Mouse (Mus musculus) stomach, embryonic 15.5 days (tissue): ENCODE measurements at regions not wholly inside any gene's neighbourhood (a gene's known extent, or its start where the extent isn't known, plus 50 kb on each side); places are given as distances from the start of the nearest gene placed in this dataset.
A peak's percentile ranks its signal among the peaks of the same experiment; 100 is the strongest.

ENCODE experiments used
- ATAC-seq: fragments of 200-750 bp; cut with Nextera tagmentation; 2 replicates; pipeline ENCODE4 v1.8.0; 2017; ENCODE audit warnings: low read depth, moderate number of reproducible peaks, moderate TSS enrichment; ENCODE audit not compliant: insufficient read depth, low FRiP score
- H3K27ac ChIP-seq: fragments of 300-500 bp; sonication (generic); 2 replicates; pipeline ENCODE4 v1.5.1; 2015; ENCODE audit warnings: mild to moderate bottlenecking, inconsistent platforms
- H3K27me3 ChIP-seq: fragments of 300-500 bp; sonication (generic); replicated peaks from 2 replicates; pipeline ENCODE4 v1.6.1; 2015; ENCODE audit warnings: inconsistent platforms
- H3K36me3 ChIP-seq: fragments of 300-500 bp; sonication (generic); 2 replicates; pipeline ENCODE4 v1.6.1; 2015; ENCODE audit warnings: inconsistent platforms
- H3K4me1 ChIP-seq: fragments of 300-500 bp; sonication (generic); 2 replicates; pipeline ENCODE4 v1.6.1; 2015; ENCODE audit warnings: inconsistent platforms
- H3K4me2 ChIP-seq: fragments of 300-500 bp; sonication (generic); 2 replicates; pipeline ENCODE4 v1.6.1; 2015; ENCODE audit warnings: mild to moderate bottlenecking, inconsistent platforms
- H3K4me3 ChIP-seq: fragments of 300-500 bp; sonication (generic); replicated peaks from 2 replicates; pipeline ENCODE4 v1.5.1; 2015; ENCODE audit warnings: inconsistent platforms
- H3K9ac ChIP-seq: fragments of 300-500 bp; sonication (generic); 2 replicates; pipeline ENCODE4 v1.6.1; 2015; ENCODE audit warnings: inconsistent platforms
- H3K9me3 ChIP-seq: fragments of 300-500 bp; sonication (generic); 2 replicates; pipeline ENCODE4 v1.6.1; 2016; ENCODE audit warnings: inconsistent platforms
- WGBS: fragments of 180-500 bp; shearing (Covaris S2); methylation state at CpG from one replicate; pipeline ENCODE4 v1.1.7; 2015; 5-methylcytosine and 5-hydroxymethylcytosine counted together

DNA sequence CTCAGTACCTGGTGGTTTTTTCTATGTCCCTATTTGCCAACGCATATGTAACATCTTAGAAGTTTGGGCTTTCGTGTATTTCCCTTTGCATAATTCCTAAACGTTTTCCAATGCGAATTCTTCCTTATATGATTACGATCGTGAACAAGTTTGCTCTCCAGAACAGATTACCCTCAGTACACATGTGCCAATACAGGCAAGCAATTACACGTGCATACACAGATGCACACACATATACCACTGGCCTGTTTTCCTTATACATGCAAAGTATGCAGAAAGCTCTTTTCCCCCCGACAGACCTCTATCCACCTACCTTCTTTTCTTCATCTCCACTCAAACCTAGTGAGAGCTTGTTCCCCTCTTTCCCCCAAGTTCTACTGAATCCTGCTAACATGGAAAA is 144.1 kb downstream of the Csl start:
- no peak overlapping the region for H3K4me2 ChIP-seq
- H3K36me3 ChIP-seq, result no peaks in the 10 kb centered on the region
- H3K4me3 ChIP-seq, result no peak overlapping the region
- H3K27ac ChIP-seq, result no peak overlapping the region
- H3K9me3 ChIP-seq, result no peaks in the 10 kb centered on the region
- no peaks in the 10 kb centered on the region for H3K27me3 ChIP-seq
- ATAC-seq, result no peak
- 75% methylated on average over 8 of the region's 8 CpGs for WGBS
- H3K4me1 ChIP-seq, result no peaks in the 10 kb centered on the region
- H3K9ac ChIP-seq, result no peak overlapping the region

DNA sequence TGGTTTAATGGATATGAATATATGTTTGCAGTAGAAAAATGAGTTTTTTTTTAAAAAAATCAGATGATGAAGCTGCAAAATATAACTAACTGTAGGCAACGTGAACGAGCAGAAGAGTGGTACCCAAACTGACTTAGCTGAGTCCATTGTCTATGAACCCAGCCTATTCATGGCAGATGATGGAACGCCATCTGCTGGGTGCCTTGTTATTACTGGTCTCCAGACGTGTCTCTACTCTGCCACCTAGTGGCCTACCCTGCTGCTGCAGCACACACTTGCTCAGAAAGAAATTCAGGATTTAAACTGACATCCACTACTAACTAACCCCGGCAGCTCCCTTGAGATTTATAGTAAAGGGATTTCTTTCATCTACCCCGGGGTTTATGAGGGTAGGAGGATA is 143.7 kb downstream of the Csl start:
- H3K4me2 ChIP-seq, result no peak overlapping the region
- no peak overlapping the region for H3K27ac ChIP-seq
- no peaks in the 10 kb centered on the region for H3K4me1 ChIP-seq
- H3K4me3 ChIP-seq, result no peak overlapping the region
- H3K36me3 ChIP-seq, result no peaks in the 10 kb centered on the region
- no peak overlapping the region for H3K9ac ChIP-seq
- 15% methylated on average over 6 of the region's 6 CpGs for WGBS
- H3K9me3 ChIP-seq, result no peaks in the 10 kb centered on the region
- ATAC-seq, result no peak
- H3K27me3 ChIP-seq, result no peaks in the 10 kb centered on the region

- Histone ChIP-seq H3K27me3 (no peaks in the 10 kb centered on the region), H3K36me3 (no peaks in the 10 kb centered on the region), H3K4me2 (no peak overlapping the region), H3K27ac (no peak overlapping the region), H3K4me3 (no peak overlapping the region), H3K9ac (no peak overlapping the region), H3K4me1 (no peaks in the 10 kb centered on the region), H3K9me3 (no peaks in the 10 kb centered on the region)
- 75% methylated on average over 3 of the region's 3 CpGs for WGBS
- ATAC-seq, result no peak
These were observed 141.8 kb downstream of the Csl start for GRCm38 (mm10) chr10:99617623-99618022.

DNA sequence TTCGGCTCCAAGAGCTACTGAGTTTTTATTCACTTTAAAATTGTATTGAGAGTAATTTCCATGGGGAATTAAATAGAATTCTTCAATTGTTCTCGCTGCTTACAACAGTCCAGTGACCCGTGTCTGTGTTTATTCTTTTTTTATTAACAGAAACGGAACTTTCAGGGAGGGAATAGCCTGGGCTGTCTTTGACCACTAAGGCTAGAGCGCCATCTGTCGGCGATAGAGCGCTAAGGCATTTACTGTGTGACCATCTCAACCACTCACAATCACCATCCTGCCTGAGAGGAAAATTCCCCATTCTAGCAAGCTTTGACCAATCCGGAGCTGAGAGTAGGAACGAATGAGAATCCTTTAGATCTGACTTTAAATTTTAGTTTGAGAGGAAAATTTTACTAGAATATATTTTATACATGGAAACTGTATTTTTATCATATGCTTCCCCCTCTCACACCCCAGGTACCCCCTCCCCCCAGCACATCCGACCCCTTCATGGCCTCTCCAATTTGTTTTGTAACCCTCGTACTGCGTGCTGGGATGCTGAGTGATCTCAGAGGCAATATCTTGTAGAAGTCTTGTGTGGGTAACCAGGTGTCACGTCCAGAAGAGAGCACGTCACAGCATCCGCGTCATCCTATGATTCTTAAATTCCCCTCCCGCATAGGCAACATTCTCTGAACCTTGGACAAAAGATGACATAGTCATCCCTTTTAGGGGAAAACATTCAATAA is 139.9 kb downstream of the Csl start:
- Histone ChIP-seq H3K27me3 (no peaks in the 10 kb centered on the region), H3K4me2 (peak overlapping the region; percentile 35), H3K36me3 (no peaks in the 10 kb centered on the region), H3K4me3 (peak overlapping the region; percentile 18; the same call in 1 of the 2 replicates), H3K4me1 (no peaks in the 10 kb centered on the region), H3K9ac (no peak overlapping the region), H3K9me3 (no peaks in the 10 kb centered on the region), H3K27ac (no peak overlapping the region)
- peak; percentile 63; the same call in 1 of the 2 replicates for ATAC-seq
- WGBS, result 43% methylated on average over 18 of the region's 18 CpGs

DNA sequence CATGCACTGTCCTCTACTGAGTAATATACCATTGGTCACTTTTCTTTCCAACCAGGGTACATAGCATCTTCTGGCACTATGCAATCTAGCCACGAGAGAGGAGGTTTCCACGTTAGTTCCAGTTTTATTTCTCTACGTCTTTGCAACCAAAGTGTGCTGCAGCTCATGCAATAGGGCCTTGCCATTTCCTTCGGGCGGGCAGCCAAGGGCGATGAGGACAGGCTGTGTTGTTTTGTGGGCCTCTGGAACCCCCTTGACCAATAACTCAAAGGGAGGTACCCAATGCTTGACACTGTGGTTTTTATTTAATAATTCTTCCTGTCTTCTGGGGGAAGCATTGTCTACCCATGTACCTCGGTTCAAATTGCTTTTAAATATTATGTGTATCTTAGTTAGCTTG is 139.0 kb downstream of the Csl start:
- no peaks in the 10 kb centered on the region for H3K9me3 ChIP-seq
- no peak for ATAC-seq
- 82% methylated on average over 7 of the region's 7 CpGs for WGBS
- H3K4me2 ChIP-seq, result no peak overlapping the region
- H3K27me3 ChIP-seq, result no peaks in the 10 kb centered on the region
- no peaks in the 10 kb centered on the region for H3K4me1 ChIP-seq
- no peak overlapping the region for H3K9ac ChIP-seq
- no peak overlapping the region for H3K27ac ChIP-seq
- no peak overlapping the region for H3K4me3 ChIP-seq
- no peaks in the 10 kb centered on the region for H3K36me3 ChIP-seq

DNA sequence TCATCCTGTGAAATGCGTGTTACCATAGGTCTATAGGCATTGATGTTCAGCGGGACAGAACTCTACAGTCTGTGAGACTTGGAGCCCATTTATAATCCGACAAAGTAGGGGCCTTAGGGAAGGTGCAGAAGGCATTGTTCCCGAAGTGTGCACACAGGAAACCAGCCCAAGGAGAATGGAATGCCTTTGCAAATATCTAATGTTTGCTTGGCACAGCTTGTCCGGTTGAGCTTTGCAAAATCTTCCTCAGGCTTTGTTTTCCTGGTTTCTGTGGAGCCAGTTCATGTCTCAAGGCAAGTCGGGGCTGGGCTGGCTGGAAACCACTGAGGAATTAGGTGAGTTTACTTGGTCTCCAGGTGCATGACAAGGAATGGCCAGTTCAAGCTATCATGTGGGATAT is 132.1 kb downstream of the Csl start:
- H3K4me3 ChIP-seq, result no peak overlapping the region
- no peaks in the 10 kb centered on the region for H3K36me3 ChIP-seq
- peak; percentile 68 for ATAC-seq
- H3K9ac ChIP-seq, result no peak overlapping the region
- no peak overlapping the region for H3K4me2 ChIP-seq
- 59% methylated on average over 6 of the region's 6 CpGs for WGBS
- H3K27ac ChIP-seq, result 0 out of 2 replicates have a peak overlapping the region, but pooled peaks have one; percentile 42
- no peaks in the 10 kb centered on the region for H3K9me3 ChIP-seq
- H3K4me1 ChIP-seq, result no peaks in the 10 kb centered on the region
- H3K27me3 ChIP-seq, result no peaks in the 10 kb centered on the region

- H3K27ac ChIP-seq, result no peak overlapping the region
- H3K4me3 ChIP-seq, result no peak overlapping the region
- H3K27me3 ChIP-seq, result no peaks in the 10 kb centered on the region
- no peaks in the 10 kb centered on the region for H3K9me3 ChIP-seq
- no peaks in the 10 kb centered on the region for H3K4me1 ChIP-seq
- H3K9ac ChIP-seq, result no peak overlapping the region
- H3K36me3 ChIP-seq, result no peaks in the 10 kb centered on the region
- 68% methylated on average over 6 of the region's 6 CpGs for WGBS
- ATAC-seq, result no peak
- no peak overlapping the region for H3K4me2 ChIP-seq
These were observed 127.0 kb downstream of the Csl start for GRCm38 (mm10) chr10:99632250-99632985.

- Histone ChIP-seq H3K9me3 (no peaks in the 10 kb centered on the region), H3K36me3 (no peaks in the 10 kb centered on the region), H3K9ac (no peak overlapping the region), H3K4me2 (no peak overlapping the region), H3K4me3 (no peak overlapping the region), H3K4me1 (no peaks in the 10 kb centered on the region), H3K27me3 (no peaks in the 10 kb centered on the region), H3K27ac (no peak overlapping the region)
- no peak for ATAC-seq
- WGBS, result 81% methylated on average over 4 of the region's 4 CpGs
These were observed 123.7 kb downstream of the Csl start for GRCm38 (mm10) chr10:99635796-99636195.

DNA sequence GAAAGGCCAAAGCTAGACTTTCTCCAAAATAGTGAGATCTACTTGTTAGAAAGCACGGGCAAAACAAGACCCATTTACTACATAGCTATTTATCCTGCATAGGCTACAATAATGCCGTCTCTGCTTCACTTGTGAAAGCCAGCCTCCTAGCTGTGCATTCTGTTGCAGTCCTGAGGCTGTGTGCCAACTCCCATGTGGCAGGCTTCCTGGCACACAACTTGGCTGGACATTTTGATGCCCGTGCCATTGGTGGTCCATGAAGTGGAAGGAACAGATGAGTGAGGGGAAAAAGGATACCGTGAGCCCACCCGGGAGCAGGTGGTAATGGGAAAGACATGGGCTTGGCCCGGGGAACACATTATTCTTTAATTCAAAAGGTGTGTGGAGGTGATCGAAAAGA is 120.4 kb downstream of the Csl start:
- Histone ChIP-seq H3K36me3 (no peaks in the 10 kb centered on the region), H3K4me1 (no peaks in the 10 kb centered on the region), H3K4me2 (no peak overlapping the region), H3K9ac (no peak overlapping the region), H3K27ac (no peak overlapping the region), H3K27me3 (no peaks in the 10 kb centered on the region), H3K9me3 (no peaks in the 10 kb centered on the region), H3K4me3 (no peak overlapping the region)
- WGBS, result 83% methylated on average over 7 of the region's 7 CpGs
- no peak for ATAC-seq

- Histone ChIP-seq H3K4me3 (no peak overlapping the region), H3K9me3 (no peaks in the 10 kb centered on the region), H3K36me3 (no peaks in the 10 kb centered on the region), H3K9ac (no peak overlapping the region), H3K4me2 (no peak overlapping the region), H3K27ac (no peak overlapping the region), H3K4me1 (no peaks in the 10 kb centered on the region), H3K27me3 (no peaks in the 10 kb centered on the region)
- WGBS, result 41% methylated on average over 5 of the region's 5 CpGs
- ATAC-seq, result no peak
These were observed 120.0 kb downstream of the Csl start for GRCm38 (mm10) chr10:99639469-99639868.

GRCm38 (mm10) chr10:99641784-99642183 is 117.7 kb downstream of the Csl start:
- 8% methylated on average over 11 of the region's 11 CpGs for WGBS

DNA sequence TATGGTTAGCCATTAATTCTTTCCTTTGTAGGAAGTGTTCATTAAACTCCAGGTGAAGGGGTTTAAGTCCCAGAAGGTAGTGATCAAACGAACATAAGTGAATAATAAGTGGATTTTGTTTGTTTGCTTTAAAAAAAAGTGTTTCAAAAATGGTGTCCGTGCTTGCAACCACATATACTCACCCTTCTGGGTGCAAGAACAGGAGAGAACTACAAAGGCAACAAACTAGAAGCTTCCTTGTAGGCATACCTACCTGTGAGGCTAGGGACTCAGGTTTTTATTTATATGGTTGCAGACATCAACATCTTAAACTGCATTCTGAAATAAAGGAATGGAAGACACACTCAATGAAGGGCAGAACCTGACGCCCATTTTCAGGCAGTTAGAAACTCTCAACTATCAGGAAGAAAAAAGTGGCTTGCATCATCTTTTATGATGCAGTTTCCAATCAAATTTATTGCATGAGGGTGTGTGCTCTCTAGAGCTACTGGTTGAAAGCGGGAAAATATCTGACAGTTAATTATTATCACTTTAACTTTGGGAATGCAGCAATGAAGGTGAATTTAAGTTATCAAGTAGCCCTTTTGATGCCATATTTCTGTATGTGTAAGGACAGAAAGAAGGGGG is 117.1 kb downstream of the Csl start:
- ATAC-seq, result peak; percentile 10; the same call in 1 of the 2 replicates
- H3K9ac ChIP-seq, result no peak overlapping the region
- WGBS, result 61% methylated on average over 4 of the region's 4 CpGs
- H3K27me3 ChIP-seq, result no peaks in the 10 kb centered on the region
- no peak overlapping the region for H3K27ac ChIP-seq
- H3K4me3 ChIP-seq, result no peak overlapping the region
- no peaks in the 10 kb centered on the region for H3K36me3 ChIP-seq
- no peaks in the 10 kb centered on the region for H3K9me3 ChIP-seq
- no peak overlapping the region for H3K4me2 ChIP-seq
- no peaks in the 10 kb centered on the region for H3K4me1 ChIP-seq

More at GRCm38 (mm10) chr10:99641784-99642183, 117.7 kb downstream of the Csl start:
- ATAC-seq, result peak; percentile 60
- Histone ChIP-seq H3K9ac (no peak overlapping the region), H3K4me3 (no peak overlapping the region), H3K4me2 (no peak overlapping the region), H3K36me3 (no peaks in the 10 kb centered on the region), H3K4me1 (no peaks in the 10 kb centered on the region), H3K27me3 (no peaks in the 10 kb centered on the region), H3K9me3 (no peaks in the 10 kb centered on the region), H3K27ac (no peak overlapping the region)
